Mouse (Mus musculus): Measurements from ENCODE around the gene Klb.

- TF ChIP-seq CTCF (IDR thresholded peaks at IDR 0.05; ENCODE audit: borderline replicate concordance, insufficient read depth, low read length) (no peak), POLR2A (IDR thresholded peaks at IDR 0.05; ENCODE audit: low read depth, low read length) (no peak)
Observed at GRCm38 (mm10) chr5:65340167-65340566, 7.9 kb upstream of the Klb start.
